Mouse (Mus musculus) lung, adult 2 months (tissue): ENCODE results near the gene As3mt. TPM values are rescaled to one million over a fixed set of nuclear protein-coding genes. Genes with fewer than 3 reads are reported as not detected.
A peak's percentile ranks its signal among the peaks of the same experiment; 100 is the strongest.

Experiments
- DNase-seq: peaks from one replicate; pipeline ENCODE4 v3.0.0; 2022
- H3K4me1 ChIP-seq: fragments of 200-500 bp; 2 replicates; pipeline ENCODE4 v1.6.1; 2011; ENCODE audit warnings: low read length; ENCODE audit not compliant: control insufficient read depth, insufficient read depth
- H3K4me3 ChIP-seq: fragments of 200-500 bp; replicated peaks from 2 replicates; pipeline ENCODE3; 2011; ENCODE audit warnings: low read depth, mild to moderate bottlenecking, control low read depth, low read length; ENCODE audit errors: extremely low read depth
- CTCF ChIP-seq: fragments of 200-500 bp; IDR thresholded peaks from 2 replicates; pipeline ENCODE4 v1.5.1; 2011; ENCODE audit warnings: mild to moderate bottlenecking, low read length, control low read depth; ENCODE audit not compliant: insufficient read depth
- POLR2A ChIP-seq: fragments of 200-500 bp; IDR thresholded peaks from 2 replicates; pipeline ENCODE4 v1.6.1; 2011; ENCODE audit warnings: low read depth, mild to moderate bottlenecking, control low read depth, low read length, borderline replicate concordance; ENCODE audit errors: extremely low read depth
- WGBS: fragments of 180-500 bp; shearing (Covaris S2); methylation state at CpG from one replicate; pipeline ENCODE4 v1.1.7; 2018; 5-methylcytosine and 5-hydroxymethylcytosine counted together
- polyA plus RNA-seq: library from polyadenylated mRNA; depleted of rRNA; stranded (reverse); fragments of >200 nt; gene quantifications from 2 replicates; pipeline ENCODE4 v1.2.3, GENCODE M21; 2012

Gene As3mt
- polyA plus RNA-seq, 1 experiment = 14.9 TPM

DNA sequence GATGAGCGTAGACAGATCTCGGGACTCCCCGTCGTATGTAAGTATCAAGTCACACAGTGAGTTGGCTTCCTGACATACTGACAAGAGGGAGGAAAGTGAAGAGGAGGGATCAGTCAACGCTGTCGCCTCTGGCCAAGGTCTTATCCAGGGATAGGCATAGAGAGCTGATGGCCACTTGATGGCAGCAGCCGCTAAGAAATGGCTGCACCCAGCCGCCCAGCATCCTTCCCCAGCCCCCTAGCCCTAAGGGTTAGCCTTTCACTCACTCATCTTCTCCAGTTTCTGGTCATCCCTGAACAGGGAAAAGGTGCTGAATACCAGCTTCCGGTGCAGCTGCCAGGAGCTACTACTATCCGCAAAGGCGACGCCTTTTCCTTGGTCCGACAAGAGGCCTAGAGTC lies 36.6 kb upstream of the As3mt start:
- WGBS = 26% methylated on average over 13 of the region's 13 CpGs
- peak; percentile 91 for TF ChIP-seq CTCF
- TF ChIP-seq POLR2A = no peak
- no peak overlapping the region for H3K4me3 ChIP-seq
- peak; percentile 51 for DNase-seq
- H3K4me1 ChIP-seq = no peaks in the 10 kb centered on the region

DNA sequence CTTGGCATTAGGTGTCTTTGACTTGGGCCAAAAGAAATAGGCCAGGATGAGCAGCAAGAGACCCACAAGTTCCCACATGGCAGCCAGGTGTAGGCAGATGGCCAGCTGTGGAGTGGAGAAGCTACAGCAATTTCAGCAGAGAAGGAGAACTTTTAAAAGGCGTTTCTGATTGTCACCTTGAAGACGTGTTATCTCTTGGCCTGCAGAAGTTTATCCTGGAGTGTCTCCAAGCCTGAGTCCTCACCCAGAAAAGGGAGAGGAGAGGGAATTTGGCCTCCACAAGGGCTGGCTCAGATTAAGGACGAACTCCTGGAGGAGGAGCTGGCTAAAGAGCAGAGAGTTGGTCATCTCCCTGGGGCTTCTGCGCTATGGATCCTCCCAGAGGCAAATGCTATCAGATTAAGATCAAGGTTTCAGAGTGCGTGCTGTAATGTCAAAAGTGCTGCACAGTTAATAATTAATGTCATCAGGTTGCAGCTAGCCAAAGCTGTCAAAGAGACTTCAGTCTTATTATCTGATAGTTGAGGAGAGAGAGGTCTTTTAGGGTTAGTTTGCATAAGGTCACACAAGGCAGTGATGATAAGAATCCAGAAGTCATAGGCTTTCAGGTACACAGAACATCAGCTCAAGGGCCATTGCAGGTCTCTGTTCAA lies 34.4 kb upstream of the As3mt start, which contains the start of gene Cyp17a1:
Gene Cyp17a1 (minus strand): TSS at position 407 of the 653 bp plus-strand sequence.
- TF ChIP-seq CTCF (no peak), POLR2A (no peak)
- WGBS = 32% methylated on average over 5 of the region's 5 CpGs
- DNase-seq = no peak
- no peaks in the 10 kb centered on the region for H3K4me1 ChIP-seq
- no peak within 1 kb of the TSS for H3K4me3 ChIP-seq

DNA sequence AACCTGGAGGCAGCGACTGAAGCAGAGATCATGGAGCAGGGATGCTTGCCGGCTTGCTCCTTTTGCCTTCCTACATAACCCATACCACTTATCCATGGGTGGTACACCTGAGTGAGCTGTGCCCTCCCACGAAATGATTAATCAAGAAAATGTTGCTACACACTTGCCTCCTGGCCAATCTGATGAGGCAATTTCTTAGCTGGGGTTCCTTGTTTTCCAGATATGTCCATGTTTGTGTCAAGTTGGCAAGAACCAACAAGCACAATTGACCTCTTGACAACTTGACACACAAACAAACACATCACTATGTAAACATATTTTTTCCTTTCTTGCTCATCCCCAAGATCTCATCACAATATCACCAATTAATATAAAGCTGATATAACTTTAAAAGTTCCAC lies 31.6 kb upstream of the As3mt start:
- H3K4me1 ChIP-seq = no peaks in the 10 kb centered on the region
- 78% methylated on average over 3 of the region's 3 CpGs for WGBS
- TF ChIP-seq CTCF (no peak), POLR2A (no peak)
- no peak for DNase-seq
- H3K4me3 ChIP-seq = no peak overlapping the region

DNA sequence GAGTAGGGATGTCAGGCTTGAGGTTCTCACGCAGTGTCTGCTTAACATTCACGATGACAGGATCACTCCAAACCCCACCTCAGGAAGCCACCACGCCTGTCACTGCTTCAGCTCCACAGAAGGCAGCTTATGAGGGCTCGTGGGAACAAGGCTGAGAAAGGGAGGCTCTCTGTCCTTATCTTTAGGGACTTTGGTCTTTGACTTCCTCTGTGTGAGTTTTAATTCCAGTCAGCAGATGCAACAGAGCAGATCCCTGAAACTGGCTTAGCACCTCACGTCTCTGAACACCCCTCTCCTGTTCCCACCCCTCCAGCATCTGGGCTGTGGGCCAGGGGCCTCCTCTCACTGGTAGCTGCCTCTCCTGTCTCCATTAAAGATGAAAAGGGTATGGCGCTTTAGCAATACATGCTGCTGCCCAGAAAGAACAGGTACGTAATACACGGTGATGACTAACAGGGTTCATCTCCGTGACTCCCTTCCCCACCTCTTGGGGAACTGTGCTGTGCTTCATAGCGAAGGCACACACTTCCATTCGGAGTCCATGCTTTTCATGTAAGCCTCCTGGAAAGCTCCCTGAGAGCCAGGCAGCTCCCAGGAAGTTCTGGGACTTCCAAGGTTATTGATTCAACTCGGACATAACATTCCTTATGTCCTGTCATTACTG lies 27.4 kb upstream of the As3mt start:
- TF ChIP-seq CTCF = no peak
- Histone ChIP-seq H3K4me3 (no peak overlapping the region), H3K4me1 (no peaks in the 10 kb centered on the region)
- no peak for DNase-seq
- WGBS = 53% methylated on average over 12 of the region's 12 CpGs

DNA sequence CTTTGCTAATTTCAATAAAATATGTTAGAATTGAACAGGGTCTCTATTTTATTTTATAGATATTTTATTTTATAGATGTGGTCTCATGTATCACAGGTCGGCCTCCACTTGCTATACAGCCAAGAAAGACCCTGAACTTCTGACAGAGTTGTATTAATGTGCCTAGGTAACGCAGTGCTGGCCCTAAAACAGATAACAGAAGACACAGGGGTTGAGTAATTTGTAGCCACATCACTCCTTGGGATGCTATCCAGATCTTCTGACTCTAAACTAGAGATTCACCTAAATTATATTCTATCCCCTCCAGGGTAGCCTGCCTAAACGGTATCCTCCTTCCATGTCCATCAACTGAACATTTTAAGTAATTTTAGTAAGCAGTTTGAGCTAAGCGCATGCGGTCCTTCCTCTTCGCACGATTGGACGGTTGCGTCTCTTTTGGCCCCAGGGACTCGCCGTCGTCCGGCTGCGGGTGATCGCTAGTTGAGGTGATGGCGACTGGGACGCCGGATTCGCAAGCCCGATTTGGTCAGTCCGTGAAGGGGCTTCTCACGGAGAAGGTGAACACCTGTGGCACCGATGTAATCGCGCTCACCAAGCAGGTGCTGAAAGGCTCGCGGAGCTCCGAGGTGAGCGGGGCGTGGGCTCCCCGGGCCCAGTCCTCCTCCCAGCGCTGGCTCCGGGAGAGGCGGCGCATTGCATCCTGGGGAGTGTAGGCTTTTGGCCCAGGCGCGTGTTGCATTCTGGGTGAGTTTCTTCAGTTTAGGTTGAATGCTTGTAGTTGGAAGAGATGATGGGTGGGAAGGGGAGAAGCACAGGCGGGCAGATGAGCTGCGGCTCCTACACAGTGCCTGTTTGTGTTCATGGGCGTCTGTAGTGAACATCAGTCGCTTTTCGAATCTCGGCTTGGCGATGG lies 17.5 kb upstream of the As3mt start, which contains the start of gene Borcs7:
Gene Borcs7 (plus strand): TSS at position 447 of the 913 bp plus-strand sequence.
- DNase-seq = peak; percentile 90
- TF ChIP-seq POLR2A (peak; percentile 56; the same call in 1 of the 2 replicates), CTCF (no peak)
- Histone ChIP-seq H3K4me3 (peak within 1 kb of the TSS; percentile 100), H3K4me1 (peaks cover 2% of the 10 kb centered on the region)
- WGBS = 3% methylated on average over 44 of the region's 44 CpGs

DNA sequence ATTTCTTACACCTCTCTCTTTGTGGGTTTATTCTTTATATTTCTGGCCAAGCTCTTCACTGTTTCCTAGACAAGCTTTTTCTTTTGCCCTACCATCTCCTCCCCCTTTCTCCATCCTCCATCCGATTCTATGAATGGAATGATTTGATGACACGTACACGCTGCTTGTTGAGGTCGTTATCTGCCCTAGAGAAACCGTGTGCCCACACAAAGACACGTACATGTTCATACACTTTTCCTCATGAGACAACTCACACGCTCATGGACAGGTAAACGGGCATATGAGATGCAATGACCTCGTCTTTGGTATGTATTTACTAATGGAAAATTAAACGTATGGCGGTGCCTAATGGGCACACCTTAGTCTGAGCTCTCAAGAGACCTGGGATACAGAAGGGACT lies 16.9 kb upstream of the As3mt start:
- Histone ChIP-seq H3K4me3 (peak overlapping the region; percentile 100), H3K4me1 (peaks cover 2% of the 10 kb centered on the region)
- TF ChIP-seq POLR2A (no peak), CTCF (no peak)
- no peak for DNase-seq
- 74% methylated on average over 11 of the region's 11 CpGs for WGBS

DNA sequence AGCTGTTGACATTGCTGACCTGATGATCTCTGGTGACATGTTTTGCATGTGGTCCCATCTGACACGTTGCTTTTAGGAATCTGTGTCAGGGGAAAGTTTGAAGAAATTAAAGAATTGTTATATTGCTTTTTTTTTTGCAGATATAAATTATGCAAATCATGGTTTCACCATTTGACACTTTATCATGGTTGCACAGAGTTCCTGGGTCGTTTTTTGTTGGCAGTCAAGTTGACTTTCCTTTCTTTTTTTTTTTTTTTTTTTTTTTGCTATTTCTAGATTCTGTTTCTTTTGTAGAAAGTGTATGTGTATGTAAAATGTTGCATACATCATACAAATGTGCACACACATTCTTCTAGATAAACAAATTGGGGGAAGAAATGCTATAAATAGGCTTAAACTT lies 16.2 kb upstream of the As3mt start:
- 51% methylated on average over 2 of the region's 2 CpGs for WGBS
- H3K4me3 ChIP-seq = no peak overlapping the region
- no peak for DNase-seq

DNA sequence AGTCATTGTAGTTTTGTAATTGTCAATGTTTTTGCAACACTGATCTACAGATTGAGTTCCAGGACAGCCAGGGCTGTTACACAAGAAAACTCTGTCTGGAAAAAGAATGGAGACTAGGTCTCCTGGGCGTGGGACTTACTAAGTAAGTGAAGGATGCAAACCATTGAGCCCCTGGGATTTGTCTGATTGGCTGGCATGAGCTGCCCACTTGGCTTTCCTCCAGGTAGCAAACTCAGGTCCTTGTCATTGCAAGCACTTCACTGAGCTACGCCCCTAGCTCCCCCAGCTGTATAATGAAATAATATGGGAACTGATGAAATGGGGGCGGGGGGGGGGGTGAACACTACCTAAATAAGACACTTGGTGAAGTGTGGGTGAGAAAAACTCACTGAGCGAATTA lies 14.1 kb upstream of the As3mt start:
- Histone ChIP-seq H3K4me1 (peaks cover 2% of the 10 kb centered on the region), H3K4me3 (no peak overlapping the region)
- WGBS = 76% methylated on average over 4 of the region's 4 CpGs
- no peak for DNase-seq
- TF ChIP-seq CTCF (no peak), POLR2A (no peak)

More for the DNA sequence above, 16.2 kb upstream of the As3mt start:
- H3K4me1 ChIP-seq = peaks cover 2% of the 10 kb centered on the region
- TF ChIP-seq POLR2A (no peak), CTCF (no peak)

DNA sequence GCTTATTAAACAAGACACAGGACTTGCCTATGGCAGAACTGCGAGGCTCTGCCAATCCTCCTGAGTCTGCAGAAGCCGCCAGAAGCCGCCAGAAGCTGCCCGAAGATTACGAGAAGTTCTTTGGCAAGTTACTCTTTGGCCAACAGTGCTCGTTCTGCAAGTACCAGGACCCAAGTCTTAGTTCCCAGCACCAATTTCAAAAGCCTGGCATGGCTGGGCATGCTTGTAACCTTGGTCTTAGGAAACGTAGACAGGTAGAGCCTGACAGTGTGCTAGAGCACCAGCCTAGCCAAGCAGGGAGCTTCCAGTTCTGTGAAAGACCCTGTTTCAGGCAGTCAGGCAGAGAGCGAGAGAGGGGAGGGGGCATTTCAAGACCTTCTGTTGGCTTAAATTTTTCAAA lies 10.8 kb upstream of the As3mt start:
- WGBS = 96% methylated on average over 8 of the region's 8 CpGs
- no peak for DNase-seq
- TF ChIP-seq POLR2A (no peak), CTCF (no peak)
- Histone ChIP-seq H3K4me3 (no peak overlapping the region), H3K4me1 (no peaks in the 10 kb centered on the region)
